Mouse (Mus musculus) kidney, adult 2 months (tissue): ENCODE results near the gene Psen2.

Experiments used
- CTCF ChIP-seq: fragments of 200-500 bp; conservative IDR thresholded peaks from 2 replicates; pipeline ENCODE4 v1.5.1; 2011; ENCODE audit warnings: low read depth, mild to moderate bottlenecking, control low read depth, low read length, moderate library complexity, mixed read lengths; ENCODE audit not compliant: insufficient read depth, insufficient read length
- POLR2A ChIP-seq: fragments of 200-500 bp; IDR thresholded peaks from one replicate; pipeline ENCODE4 v1.6.1; 2011; ENCODE audit warnings: low read depth, low read length, control low read depth

- TF ChIP-seq POLR2A = no peak
- TF ChIP-seq CTCF = no peak
Measured at GRCm38 (mm10) chr1:180191112-180191511, 72.1 kb downstream of the Psen2 start.
